Mouse (Mus musculus): ENCODE data around the gene Cnpy2.

Cnpy2 gene

GRCm38 (mm10) chr10:128367899-128368401 is 45.7 kb downstream of the Cnpy2 start:
- in situ Hi-C loops (cut with MboI, MseI) = loop anchor here (5.0 kb wide), 1 partner anchor 89 kb away; the partner anchor contains the start of gene Smarcc2

- in situ Hi-C loops (cut with MboI, MseI) = loop anchor here (5.0 kb wide), 1 partner anchor 89 kb away; the partner anchor contains the start of gene Smarcc2
Measured at GRCm38 (mm10) chr10:128368402-128369217, 46.4 kb downstream of the Cnpy2 start, which contains the start of gene Coq10a. Gene Coq10a (minus strand): TSS chr10:128368997.

- in situ Hi-C loops (cut with MboI, MseI) = loop anchor here (5.0 kb wide), 1 partner anchor 88 kb away; the partner anchor contains the start of gene Smarcc2
Measured at GRCm38 (mm10) chr10:128369218-128369543, 46.9 kb downstream of the Cnpy2 start.

- in situ Hi-C loops (cut with MboI, MseI) = loop anchor here (5.0 kb wide), 1 partner anchor 88 kb away; the partner anchor contains the start of gene Smarcc2
Measured at GRCm38 (mm10) chr10:128369599-128369998, 47.3 kb downstream of the Cnpy2 start.

GRCm38 (mm10) chr10:128370021-128370420 is 47.8 kb downstream of the Cnpy2 start:
- in situ Hi-C loops (cut with MboI, MseI) = no loop called here

GRCm38 (mm10) chr10:128370601-128371000 is 48.3 kb downstream of the Cnpy2 start:
- in situ Hi-C loops (cut with MboI, MseI) = no loop called here

- in situ Hi-C loops (cut with MboI, MseI) = no loop called here
Measured at GRCm38 (mm10) chr10:128372142-128372541, 49.9 kb downstream of the Cnpy2 start.

GRCm38 (mm10) chr10:128372989-128373748 is 50.9 kb downstream of the Cnpy2 start:
- in situ Hi-C loops (cut with MboI, MseI) = no loop called here

GRCm38 (mm10) chr10:128374393-128374792 is 52.1 kb downstream of the Cnpy2 start:
- in situ Hi-C loops (cut with MboI, MseI) = no loop called here

- in situ Hi-C loops (cut with MboI, MseI) = no loop called here
Measured at GRCm38 (mm10) chr10:128376099-128376454, 53.8 kb downstream of the Cnpy2 start.

GRCm38 (mm10) chr10:128376455-128377211 is 54.4 kb downstream of the Cnpy2 start, which contains the start of gene Ankrd52:
Gene Ankrd52 (plus strand): TSS chr10:128377115.
- in situ Hi-C loops (cut with MboI, MseI) = no loop called here

Data from regulatory T cell (primary cell).